Mouse (Mus musculus) liver, adult 2 months (tissue): ENCODE data around the gene Atg10.

Experiments
- CTCF ChIP-seq: fragments of 200-500 bp; IDR thresholded peaks from 2 replicates; pipeline ENCODE4 v1.5.1; 2011; ENCODE audit warnings: low read depth, low read length, control low read depth
- POLR2A ChIP-seq: fragments of 200-500 bp; IDR thresholded peaks from 2 replicates; pipeline ENCODE4 v1.6.1; 2011; ENCODE audit warnings: low read length, control low read depth; ENCODE audit not compliant: insufficient read depth; ENCODE audit errors: extremely low read depth

DNA sequence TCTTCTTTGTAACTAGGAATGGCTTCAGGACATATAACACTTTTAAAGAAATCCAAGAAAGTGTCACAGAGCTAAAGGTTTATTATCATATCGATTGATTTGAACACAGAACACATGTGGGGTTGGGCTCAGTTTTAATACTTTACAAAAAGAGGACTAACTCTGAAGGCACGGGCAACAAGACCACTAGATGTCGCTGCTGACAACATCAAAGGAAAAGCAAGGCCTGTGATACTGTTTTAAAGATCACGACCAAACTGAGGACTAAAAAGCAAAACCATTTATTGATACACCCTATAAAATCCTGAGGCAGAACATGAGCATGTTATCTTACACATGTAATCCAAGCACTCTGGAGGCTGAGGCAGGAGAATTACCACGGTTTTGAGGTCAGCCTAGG lies 293.9 kb downstream of the Atg10 start:
- TF ChIP-seq POLR2A (no peak), CTCF (no peak)
